Mouse (Mus musculus): ENCODE measurements around the gene Dock7. TPM values are rescaled to one million over a fixed set of nuclear protein-coding genes. Genes with fewer than 3 reads are reported as not detected.

Dock7 gene
- total and polyA plus RNA-seq, 3 experiments: 0.30 TPM; not detected in 2

GRCm38 (mm10) chr4:98922061-98922642, 198.6 kb downstream of the Dock7 start (continued):
- TF ChIP-seq POLR2AphosphoS2 (IDR thresholded peaks at IDR 0.05; ENCODE audit: low read depth, low read length) (peak; percentile 76; the same call in 1 of the 2 replicates), BHLHE40 (IDR thresholded peaks at IDR 0.05; ENCODE audit: low read depth, low read length) (0 out of 2 replicates have a peak, but pooled peaks have one; percentile 8), MYC (IDR thresholded peaks at IDR 0.05; ENCODE audit: low read depth, low read length) (peak; percentile 82; the same call in 1 of the 2 replicates), POLR2A (IDR thresholded peaks at IDR 0.05; ENCODE audit: low read depth, low read length) (peak; percentile 45)

GRCm38 (mm10) chr4:98920896-98921295, 199.8 kb downstream of the Dock7 start:
- dilution Hi-C loops (cut with MboI; ENCODE audit: extremely low pct_ligation_motif_present, extremely low pct_unique_long_range_greater_than_20kb, low sequenced_read_pairs) (no loop called here), in situ Hi-C loops (cut with MboI; ENCODE audit: low pct_ligation_motif_present, low pct_unique_long_range_greater_than_20kb, low sequenced_read_pairs) (loop anchor here (25.0 kb wide), 1 partner anchor 534 kb away; the partner anchor contains the start of genes Patj and Tm2d1)
- Histone ChIP-seq H3K27ac (ENCODE audit: insufficient read depth, low read depth) (no peak overlapping the region), H3K9ac (ENCODE audit: insufficient read depth, low read depth) (no peak overlapping the region), H3K4me1 (ENCODE audit: control insufficient read depth in 1 of 2, insufficient read depth in 2 of 2) (peaks cover 0 to 5% of the 10 kb centered on the region in 2 experiments; a peak in 2 of 4 replicates), H3K79me2 (replicated peaks; ENCODE audit: control insufficient read depth, extremely low read depth, insufficient read depth, poor library complexity, severe bottlenecking) (peaks cover 20% of the 10 kb centered on the region), H3K27me3 (replicated peaks) (peaks cover 2% of the 10 kb centered on the region), H3K36me3 (replicated peaks in 1 of 2; ENCODE audit: control insufficient read depth in 1 of 2, insufficient read depth in 1 of 2, low read length in 1 of 2) (no peaks in the 10 kb centered on the region), H3K4me3 (replicated peaks in 1 of 3; ENCODE audit: low read depth in 2 of 3, low read length in 2 of 3, poor library complexity in 1 of 3) (no peak overlapping the region), H3K4me2 (ENCODE audit: insufficient read depth, low read depth, poor library complexity, severe bottlenecking) (no peak overlapping the region), H3K9me3 (replicated peaks; ENCODE audit: low read length) (no peaks in the 10 kb centered on the region)
- TF ChIP-seq MYC (IDR thresholded peaks at IDR 0.05; ENCODE audit: low read depth, low read length) (no peak), POLR2A (IDR thresholded peaks at IDR 0.05; ENCODE audit: low read depth, low read length) (no peak), BHLHE40 (IDR thresholded peaks at IDR 0.05; ENCODE audit: low read depth, low read length) (no peak), JUN (IDR thresholded peaks at IDR 0.05; ENCODE audit: insufficient read depth, low read depth, low read length) (no peak), KAT2A (IDR thresholded peaks at IDR 0.05; ENCODE audit: insufficient replicate concordance, low read length) (no peak), MXI1 (IDR thresholded peaks at IDR 0.05; ENCODE audit: low read depth, low read length) (no peak), ZKSCAN1 (IDR thresholded peaks at IDR 0.05; ENCODE audit: borderline replicate concordance, low read depth, low read length) (no peak), POLR2AphosphoS2 (IDR thresholded peaks at IDR 0.05; ENCODE audit: low read depth, low read length) (no peak), TCF12 (IDR thresholded peaks at IDR 0.05; ENCODE audit: low read depth, low read length) (no peak), IRF4 (IDR thresholded peaks at IDR 0.05; ENCODE audit: low read depth, low read length) (no peak), NELFE (IDR thresholded peaks at IDR 0.05; ENCODE audit: low read depth, low read length) (no peak), RAD21 (IDR thresholded peaks at IDR 0.05; ENCODE audit: low read depth, low read length) (no peak), CHD1 (IDR thresholded peaks at IDR 0.05; ENCODE audit: low read depth, low read length) (no peak), USF1 (IDR thresholded peaks at IDR 0.05; ENCODE audit: low read depth, low read length) (no peak), ZC3H11A (IDR thresholded peaks at IDR 0.05; ENCODE audit: low read depth, low read length) (no peak), MAZ (IDR thresholded peaks at IDR 0.05; ENCODE audit: low read depth, low read length) (no peak), NRF1 (IDR thresholded peaks at IDR 0.05; ENCODE audit: low read depth, low read length) (no peak), JUND (conservative IDR thresholded peaks at IDR 0.05; ENCODE audit: low read depth, low read length) (no peak)
- no peak for DNase-seq (ENCODE audit: extremely low read depth)
